Mouse (Mus musculus): ENCODE results near the gene Olfr1412. TPM values are rescaled to one million over a fixed set of nuclear protein-coding genes. Genes with fewer than 3 reads are reported as not detected.
A peak's percentile ranks its signal among the peaks of the same experiment; 100 is the strongest.

Olfr1412 gene
- polyA plus RNA-seq, 1 experiment from 2014 or later, result not detected

DNA sequence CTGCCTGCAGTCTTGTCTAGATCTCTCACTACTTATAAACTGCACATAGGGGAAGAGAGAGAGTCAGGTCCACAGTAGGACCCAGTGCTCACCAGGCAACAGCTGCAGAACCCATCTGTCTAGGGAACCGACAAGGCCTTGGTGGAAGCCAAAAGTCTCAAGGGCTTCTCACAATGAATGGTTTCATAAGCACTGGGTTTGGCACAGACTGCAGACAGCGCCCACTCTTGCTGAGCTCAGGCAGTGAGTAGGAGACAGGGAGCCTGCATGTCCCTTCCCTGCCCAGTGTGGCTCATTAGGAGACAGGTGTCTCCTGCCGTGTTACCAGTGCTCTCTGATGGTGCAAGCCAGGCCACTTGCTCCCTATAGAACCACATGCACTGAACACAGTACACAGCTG is 52.6 kb downstream of the Olfr1412 start:
- 92% methylated on average over 3 of the region's 3 CpGs for WGBS

DNA sequence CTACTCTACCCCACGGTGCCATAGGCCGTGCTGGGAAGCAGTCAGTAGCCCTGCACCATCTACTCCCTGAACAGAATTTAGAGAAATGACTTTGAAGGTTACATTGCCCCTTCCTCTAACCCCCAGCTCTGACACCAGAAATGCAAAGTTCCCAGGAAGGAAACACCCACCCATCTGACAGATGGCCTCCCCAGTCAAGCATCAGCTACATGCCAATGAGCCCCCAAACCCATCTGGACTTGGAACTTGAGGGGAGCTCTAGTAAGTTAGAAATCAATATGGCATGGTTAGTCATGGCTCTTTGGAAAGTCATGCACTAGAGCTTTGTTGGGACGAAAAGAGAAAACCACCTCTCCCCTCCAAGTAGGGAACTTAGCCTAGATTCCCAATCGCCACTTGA is 53.2 kb downstream of the Olfr1412 start:
- H3K4me3 ChIP-seq, result no peak overlapping the region

More for the DNA sequence above, 52.6 kb downstream of the Olfr1412 start:
- Histone ChIP-seq H3K4me2 (replicated peaks) (no peak overlapping the region), H3K4me3 (no peak overlapping the region), H3K27me3 (no peaks in the 10 kb centered on the region), H3K4me1 (peaks cover 15% of the 10 kb centered on the region), H3K9me3 (no peaks in the 10 kb centered on the region), H3K27ac (no peak overlapping the region), H3K9ac (no peak overlapping the region), H3K36me3 (peaks cover 35% of the 10 kb centered on the region)
- no peak for ATAC-seq (ENCODE audit: insufficient number of reproducible peaks, insufficient read depth, low FRiP score, low TSS enrichment)

DNA sequence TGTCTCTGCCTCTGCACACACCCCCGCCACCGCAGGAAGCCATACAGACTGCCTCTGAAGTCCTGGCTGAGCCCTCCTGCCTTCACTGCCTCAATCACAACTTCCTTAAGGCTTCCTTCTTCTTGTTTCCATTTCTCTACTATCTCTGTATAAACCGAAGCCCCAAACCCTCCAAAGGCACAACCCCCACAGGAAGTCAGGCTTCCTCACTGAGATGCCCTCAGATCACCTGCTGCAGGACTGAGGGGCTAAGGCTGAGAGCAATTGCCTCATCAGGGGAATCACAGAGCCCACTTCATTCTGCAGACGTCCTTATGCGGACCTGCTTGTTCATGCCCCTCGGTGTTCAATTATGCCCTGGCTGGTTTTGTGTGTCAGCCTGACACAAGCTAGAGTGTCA is 54.8 kb downstream of the Olfr1412 start:
- H3K27me3 ChIP-seq, result no peaks in the 10 kb centered on the region
- no peak for ATAC-seq (ENCODE audit: insufficient number of reproducible peaks, insufficient read depth, low FRiP score, low TSS enrichment)
- H3K4me3 ChIP-seq, result peak overlapping the region; percentile 94; the same call in 1 of the 2 replicates
- no peaks in the 10 kb centered on the region for H3K9me3 ChIP-seq
- H3K36me3 ChIP-seq, result peaks cover 35% of the 10 kb centered on the region
- WGBS, result 83% methylated on average over 6 of the region's 6 CpGs
- peak overlapping the region; percentile 94 for H3K9ac ChIP-seq
- H3K4me1 ChIP-seq, result peaks cover 15% of the 10 kb centered on the region
- H3K4me2 ChIP-seq (replicated peaks), result peak overlapping the region; percentile 95
- no peak overlapping the region for H3K27ac ChIP-seq

More for the DNA sequence above, 53.2 kb downstream of the Olfr1412 start:
- Histone ChIP-seq H3K27me3 (no peaks in the 10 kb centered on the region), H3K9ac (no peak overlapping the region), H3K4me1 (peaks cover 15% of the 10 kb centered on the region), H3K4me2 (replicated peaks) (no peak overlapping the region), H3K9me3 (no peaks in the 10 kb centered on the region), H3K27ac (no peak overlapping the region), H3K36me3 (peaks cover 35% of the 10 kb centered on the region)
- no peak for ATAC-seq (ENCODE audit: insufficient number of reproducible peaks, insufficient read depth, low FRiP score, low TSS enrichment)
- 97% methylated on average over 4 of the region's 4 CpGs for WGBS

Other genes with a start within 250 kb of the Olfr1412 start
- 255 and 278 TPM in 2 replicates for gene Ndufa10, start 111.9 kb upstream of the Olfr1412 start, polyA plus RNA-seq (2016; fragmentation: Nextera tagmentation; extraction: Ambion mirVana)
- not detected in 2 replicates for gene Olfr1416, start 100.7 kb upstream of the Olfr1412 start, polyA plus RNA-seq (2016; fragmentation: Nextera tagmentation; extraction: Ambion mirVana)
- gene Olfr1415, start 89.7 kb upstream of the Olfr1412 start, polyA plus RNA-seq (2016; fragmentation: Nextera tagmentation; extraction: Ambion mirVana), result not detected in 2 replicates
- not detected in 2 replicates for gene Olfr1414, start 67.1 kb upstream of the Olfr1412 start, polyA plus RNA-seq (2016; fragmentation: Nextera tagmentation; extraction: Ambion mirVana)
- gene Olfr1413, start 14.5 kb upstream of the Olfr1412 start, polyA plus RNA-seq (2016; fragmentation: Nextera tagmentation; extraction: Ambion mirVana), result not detected in 2 replicates
- not detected in 2 replicates for gene Olfr1411, start 8.6 kb downstream of the Olfr1412 start, polyA plus RNA-seq (2016; fragmentation: Nextera tagmentation; extraction: Ambion mirVana)
- gene Olfr1410, start 20.0 kb downstream of the Olfr1412 start, polyA plus RNA-seq (2016; fragmentation: Nextera tagmentation; extraction: Ambion mirVana), result not detected in 2 replicates
- 0.13 TPM in 1 of 2 replicates, not detected in the other for gene Olfr12, start 32.0 kb downstream of the Olfr1412 start, polyA plus RNA-seq (2016; fragmentation: Nextera tagmentation; extraction: Ambion mirVana)
- gene Cops9, start 56.2 kb downstream of the Olfr1412 start, polyA plus RNA-seq (2016; fragmentation: Nextera tagmentation; extraction: Ambion mirVana), result 340 and 378 TPM in 2 replicates
- 0.17 TPM in 1 of 2 replicates, not detected in the other for gene Otos, start 63.1 kb downstream of the Olfr1412 start, polyA plus RNA-seq (2016; fragmentation: Nextera tagmentation; extraction: Ambion mirVana)
- 79.8 and 81.4 TPM in 2 replicates for gene Gpc1, start 245.9 kb downstream of the Olfr1412 start, polyA plus RNA-seq (2016; fragmentation: Nextera tagmentation; extraction: Ambion mirVana)